Mouse (Mus musculus) midbrain, postnatal 0 days (tissue): ENCODE data around the gene Hck. TPM values are rescaled to one million over a fixed set of nuclear protein-coding genes. Genes with fewer than 3 reads are reported as not detected.

ENCODE experiments used
- ATAC-seq: fragments of 200-750 bp; cut with Nextera tagmentation; 2 replicates; pipeline ENCODE4 v1.8.0; 2017; ENCODE audit warnings: moderate number of reproducible peaks, mild to moderate bottlenecking, moderate TSS enrichment, moderate library complexity; ENCODE audit not compliant: low FRiP score
- DNase-seq: peaks from one replicate; pipeline ENCODE4 v3.0.0-alpha.2; 2015; ENCODE audit warnings: low spot score
- H3K27ac ChIP-seq: fragments of 300-500 bp; sonication (generic); 2 replicates; pipeline ENCODE4 v1.5.1; 2014; ENCODE audit warnings: low read depth, mild to moderate bottlenecking, low read length, mixed read lengths
- H3K27me3 ChIP-seq: fragments of 300-500 bp; sonication (generic); 2 replicates; pipeline ENCODE4 v1.6.1; 2014; ENCODE audit warnings: low read length, control low read depth, mixed read lengths; ENCODE audit not compliant: insufficient read depth
- H3K36me3 ChIP-seq: fragments of 300-500 bp; sonication (generic); 2 replicates; pipeline ENCODE4 v1.6.1; 2014; ENCODE audit warnings: low read length, control low read depth, mixed read lengths; ENCODE audit not compliant: insufficient read depth
- H3K4me1 ChIP-seq: fragments of 300-500 bp; sonication (generic); 2 replicates; pipeline ENCODE4 v1.6.1; 2014; ENCODE audit warnings: mild to moderate bottlenecking, control low read depth, antibody characterized with exemption, low read length, mixed read lengths; ENCODE audit not compliant: insufficient read depth
- H3K4me2 ChIP-seq: fragments of 300-500 bp; sonication (generic); 2 replicates; pipeline ENCODE4 v1.6.1; 2014; ENCODE audit warnings: low read depth, mild to moderate bottlenecking, low read length, mixed read lengths; ENCODE audit not compliant: poor library complexity, severe bottlenecking
- H3K4me3 ChIP-seq: fragments of 300-500 bp; sonication (generic); 2 replicates; pipeline ENCODE4 v1.5.1; 2014; ENCODE audit warnings: low read depth, mild to moderate bottlenecking, low read length, moderate library complexity
- H3K9ac ChIP-seq: fragments of 300-500 bp; sonication (generic); replicated peaks from 2 replicates; pipeline ENCODE4 v1.6.1; 2014; ENCODE audit warnings: mild to moderate bottlenecking, low read length, moderate library complexity, mixed read lengths; ENCODE audit not compliant: poor library complexity, severe bottlenecking
- H3K9me3 ChIP-seq: fragments of 300-500 bp; sonication (generic); 2 replicates; pipeline ENCODE4 v1.6.1; 2016; ENCODE audit warnings: low read length, control low read depth
- CTCF ChIP-seq: IDR thresholded peaks from 2 replicates; pipeline ENCODE4 v1.5.1; 2016; ENCODE audit warnings: antibody characterized with exemption, mild to moderate bottlenecking
- WGBS: fragments of 180-500 bp; shearing (Covaris S2); extraction: QIAGEN DNeasy Blood & Tissue Kit; methylation state at CpG from one replicate; pipeline ENCODE4 v1.1.7; 2014; 5-methylcytosine and 5-hydroxymethylcytosine counted together
- polyA plus RNA-seq: library from polyadenylated mRNA; unstranded; fragments of >200 nt; fragmentation: Nextera tagmentation; extraction: Ambion mirVana; gene quantifications from 2 replicates; pipeline ENCODE4 v1.2.1, GENCODE M21; 2015
- total RNA-seq: library from RNA; depleted of rRNA; stranded (reverse); fragments of >200 nt; gene quantifications from 2 replicates; pipeline ENCODE4 v1.2.3, GENCODE M21; 2014

The Hck gene
- total and polyA plus RNA-seq, 2 experiments from 2014 or later = 8.7 to 11.7 TPM

GRCm38 (mm10) chr2:153160844-153161683 lies 52.8 kb downstream of the Hck start, which contains the start of gene Tm9sf4:
TSS of gene Tm9sf4 (plus strand) at chr2:153161303.
- ATAC-seq (peak; percentile 92), DNase-seq (peak; percentile 95)
- no peaks in the 10 kb centered on the region for H3K9me3 ChIP-seq
- no peaks in the 10 kb centered on the region; the same call in 1 of the 2 replicates for H3K36me3 ChIP-seq
- TF ChIP-seq CTCF = peak; percentile 18; the same call in 1 of the 2 replicates
- H3K27me3 ChIP-seq = no peaks in the 10 kb centered on the region
- H3K4me1 ChIP-seq = no peaks in the 10 kb centered on the region
- H3K4me2 ChIP-seq = peak within 1 kb of the TSS; percentile 88
- 8% methylated on average over 34 of the region's 34 CpGs for WGBS
- peak within 1 kb of the TSS; percentile 90 for H3K9ac ChIP-seq
- peak within 1 kb of the TSS; percentile 83 for H3K4me3 ChIP-seq
- peak within 1 kb of the TSS; percentile 94 for H3K27ac ChIP-seq

- no peak for DNase-seq
- peak overlapping the region; percentile 94 for H3K27ac ChIP-seq
These were observed 53.4 kb downstream of the Hck start for GRCm38 (mm10) chr2:153161684-153162080.

GRCm38 (mm10) chr2:153167136-153167535 lies 58.9 kb downstream of the Hck start:
- DNase-seq = no peak
- no peaks in the 10 kb centered on the region for H3K27me3 ChIP-seq
- H3K27ac ChIP-seq = no peak overlapping the region
- H3K4me1 ChIP-seq = no peaks in the 10 kb centered on the region
- H3K4me3 ChIP-seq = no peak overlapping the region
- H3K9ac ChIP-seq = no peak overlapping the region
- H3K36me3 ChIP-seq = no peaks in the 10 kb centered on the region; the same call in 1 of the 2 replicates
- no peak for ATAC-seq
- TF ChIP-seq CTCF = no peak
- 37% methylated on average over 6 of the region's 6 CpGs for WGBS
- H3K9me3 ChIP-seq = no peaks in the 10 kb centered on the region
- H3K4me2 ChIP-seq = no peak overlapping the region

More at GRCm38 (mm10) chr2:153161684-153162080, 53.4 kb downstream of the Hck start:
- peak; percentile 69 for ATAC-seq
- Histone ChIP-seq H3K9me3 (no peaks in the 10 kb centered on the region), H3K4me3 (peak overlapping the region; percentile 83), H3K9ac (peak overlapping the region; percentile 90), H3K4me1 (no peaks in the 10 kb centered on the region), H3K36me3 (no peaks in the 10 kb centered on the region; the same call in 1 of the 2 replicates), H3K27me3 (no peaks in the 10 kb centered on the region), H3K4me2 (peak overlapping the region; percentile 88)
- WGBS = under 1% methylated on average over 16 of the region's 16 CpGs
- TF ChIP-seq CTCF = no peak

- ATAC-seq (no peak), DNase-seq (no peak)
- 7% methylated on average over 2 of the region's 2 CpGs for WGBS
- Histone ChIP-seq H3K9ac (no peak overlapping the region), H3K36me3 (no peaks in the 10 kb centered on the region; the same call in 1 of the 2 replicates), H3K27ac (no peak overlapping the region), H3K4me1 (no peaks in the 10 kb centered on the region), H3K9me3 (no peaks in the 10 kb centered on the region), H3K4me2 (no peak overlapping the region), H3K27me3 (no peaks in the 10 kb centered on the region), H3K4me3 (no peak overlapping the region)
- TF ChIP-seq CTCF = no peak
These were observed 60.0 kb downstream of the Hck start for GRCm38 (mm10) chr2:153168134-153168820.

GRCm38 (mm10) chr2:153170490-153171224 lies 62.4 kb downstream of the Hck start:
- no peak overlapping the region for H3K4me3 ChIP-seq
- H3K27me3 ChIP-seq = no peaks in the 10 kb centered on the region
- H3K9me3 ChIP-seq = no peaks in the 10 kb centered on the region
- 86% methylated on average over 9 of the region's 9 CpGs for WGBS
- ATAC-seq (no peak), DNase-seq (no peak)
- H3K36me3 ChIP-seq = no peaks in the 10 kb centered on the region
- no peak overlapping the region for H3K4me2 ChIP-seq
- no peak overlapping the region for H3K9ac ChIP-seq
- TF ChIP-seq CTCF = no peak
- no peak overlapping the region for H3K27ac ChIP-seq
- no peaks in the 10 kb centered on the region for H3K4me1 ChIP-seq
